In the genomic region with DNA sequence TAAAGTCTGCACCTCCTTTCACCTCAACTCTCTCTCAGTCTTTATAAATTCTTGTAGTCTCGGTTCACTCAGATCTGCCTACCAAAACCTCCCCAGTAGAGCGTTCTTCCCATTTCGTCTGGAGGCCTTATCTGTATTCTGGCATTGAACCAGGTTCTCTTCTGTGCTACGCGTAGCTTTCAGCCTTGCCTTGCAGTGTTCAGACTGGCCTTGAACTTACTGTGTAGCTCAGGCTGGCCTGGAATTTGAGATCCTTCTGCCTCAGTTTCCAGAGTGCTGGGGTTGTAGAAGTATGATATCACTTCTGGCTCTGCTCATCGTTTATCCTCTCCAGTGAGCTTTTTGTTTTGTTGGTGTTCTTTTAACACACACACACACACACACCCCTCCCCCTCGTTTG, we compare ENCODE assay signal across 8 mouse cellular contexts. TPM values are rescaled to one million over a fixed set of nuclear protein-coding genes. Genes with fewer than 3 reads are reported as not detected.
DNase-seq lines count a peak whose midpoint lies in the region; ATAC-seq and TF ChIP-seq lines count a peak whose summit lies in the region.

No protein-coding gene starts in this region.

- no peak for TF ChIP-seq CTCF in liver, postnatal 0 days (IDR thresholded peaks at IDR 0.05; ENCODE audit: low read depth)

- WGBS in heart, embryonic 11.5 days (ENCODE audit: insufficient replicate concordance) = 19% methylated on average over 7 of the region's 7 CpGs
- 6% methylated on average over 7 of the region's 7 CpGs for WGBS in forebrain, embryonic 16.5 days
- WGBS in liver, postnatal 0 days (ENCODE audit: insufficient replicate concordance) = 23% methylated on average over 7 of the region's 7 CpGs

- H3K9me3 ChIP-seq in heart, embryonic 11.5 days (replicated peaks; ENCODE audit: control insufficient read depth, low read length) = no peaks in the 10 kb centered on the region
- H3K9me3 ChIP-seq in forebrain, embryonic 16.5 days (ENCODE audit: control insufficient read depth, low read length) = no peaks in the 10 kb centered on the region
- no peaks in the 10 kb centered on the region for H3K9me3 ChIP-seq in liver, postnatal 0 days (ENCODE audit: low read length)

- peak overlapping the region; percentile 74 for H3K4me3 ChIP-seq in heart, embryonic 11.5 days (ENCODE audit: low read depth, low read length)
- H3K4me3 ChIP-seq in forebrain, embryonic 16.5 days (replicated peaks; ENCODE audit: low read length) = peak overlapping the region; percentile 87
- H3K4me3 ChIP-seq in liver, postnatal 0 days (ENCODE audit: low read depth, low read length) = peak overlapping the region; percentile 88

- H3K27ac ChIP-seq in heart, embryonic 11.5 days (ENCODE audit: low read depth, low read length) = no peak overlapping the region
- H3K27ac ChIP-seq in forebrain, embryonic 16.5 days (ENCODE audit: low read length) = peak overlapping the region; percentile 83; the same call in 1 of the 2 replicates
- 0 out of 2 replicates have a peak overlapping the region, but pooled peaks have one; percentile 34 for H3K27ac ChIP-seq in liver, postnatal 0 days (ENCODE audit: low read depth)

- H3K27me3 ChIP-seq in heart, embryonic 11.5 days (ENCODE audit: control insufficient read depth, insufficient read depth, low read length) = no peaks in the 10 kb centered on the region
- H3K27me3 ChIP-seq in forebrain, embryonic 16.5 days (replicated peaks; ENCODE audit: control insufficient read depth, insufficient read depth, low read length) = no peaks in the 10 kb centered on the region
- H3K27me3 ChIP-seq in liver, postnatal 0 days (ENCODE audit: insufficient read depth, low read length) = no peaks in the 10 kb centered on the region

- TF ChIP-seq EP300 in liver, postnatal 0 days (IDR thresholded peaks at IDR 0.05; ENCODE audit: low read depth) = no peak

- H3K4me1 ChIP-seq in heart, embryonic 11.5 days (ENCODE audit: control insufficient read depth, insufficient read depth, low read length) = peaks cover 5% of the 10 kb centered on the region
- peaks cover 21% of the 10 kb centered on the region for H3K4me1 ChIP-seq in forebrain, embryonic 16.5 days (replicated peaks; ENCODE audit: control insufficient read depth, insufficient read depth, low read length)
- H3K4me1 ChIP-seq in liver, postnatal 0 days (ENCODE audit: insufficient read depth) = peaks cover 30% of the 10 kb centered on the region

- peak overlapping the region; percentile 78 for H3K4me2 ChIP-seq in heart, embryonic 11.5 days
- H3K4me2 ChIP-seq in forebrain, embryonic 16.5 days (ENCODE audit: low read length) = peak overlapping the region; percentile 77
- peak overlapping the region; percentile 90 for H3K4me2 ChIP-seq in liver, postnatal 0 days (ENCODE audit: low read depth, low read length)

- peak overlapping the region; percentile 74 for H3K9ac ChIP-seq in heart, embryonic 11.5 days (ENCODE audit: low read depth, low read length)
- peak overlapping the region; percentile 85 for H3K9ac ChIP-seq in forebrain, embryonic 16.5 days (replicated peaks; ENCODE audit: low read depth, low read length)
- H3K9ac ChIP-seq in liver, postnatal 0 days (replicated peaks) = peak overlapping the region; percentile 68

- no peak for DNase-seq in heart, adult 9 months (ENCODE audit: low spot score in 2 of 2)
- DNase-seq in MEL-GATA-1-ER (ENCODE audit: extremely low read depth, low read depth) = peak; percentile 87
- DNase-seq in liver, postnatal 0 days = no peak
- no peak for DNase-seq in urinary bladder, postnatal 4 days (ENCODE audit: low spot score in 2 of 2)
- DNase-seq in layer of hippocampus, postnatal 25 days (ENCODE audit: extremely low spot score in 1 of 2, low spot score in 1 of 2) = no peak
- no peak for DNase-seq in lung, postnatal 10 days

- peaks cover 19% of the 10 kb centered on the region for H3K36me3 ChIP-seq in heart, embryonic 11.5 days (ENCODE audit: control insufficient read depth, insufficient read depth, low read length)
- H3K36me3 ChIP-seq in forebrain, embryonic 16.5 days (ENCODE audit: control insufficient read depth, insufficient read depth) = peaks cover 23% of the 10 kb centered on the region
- H3K36me3 ChIP-seq in liver, postnatal 0 days (replicated peaks; ENCODE audit: insufficient read depth, low read length) = peaks cover 31% of the 10 kb centered on the region

- no peak for ATAC-seq in heart, embryonic 11.5 days (replicated peaks; ENCODE audit: insufficient number of reproducible peaks, low FRiP score, low TSS enrichment)
- no peak for ATAC-seq in forebrain, embryonic 16.5 days
- no peak for ATAC-seq in liver, postnatal 0 days

RNA-seq across cellular contexts. Expression of a gene that starts 0.9 kb away (rescaled TPM):
- polyA plus RNA-seq in heart, embryonic 11.5 days (2014; fragmentation: Nextera tagmentation; extraction: Ambion mirVana) = 3.3 and 3.6 TPM in 2 replicates
- polyA plus RNA-seq in forebrain, embryonic 16.5 days (2015; fragmentation: Nextera tagmentation; extraction: Ambion mirVana) = 3.4 and 4.5 TPM in 2 replicates
- 0.44 and 1.2 TPM in 2 replicates for polyA plus RNA-seq in liver, postnatal 0 days (2015; fragmentation: Nextera tagmentation; extraction: Ambion mirVana)
- 10 to 100 TPM; 16.5 to 18.1 TPM for total RNA-seq in layer of hippocampus, postnatal 25 days (2021)

RNA-seq across cellular contexts. Expression of a gene that starts 7.0 kb away (rescaled TPM):
- 744 and 805 TPM in 2 replicates for polyA plus RNA-seq in heart, embryonic 11.5 days (2014; fragmentation: Nextera tagmentation; extraction: Ambion mirVana)
- 455 and 506 TPM in 2 replicates for polyA plus RNA-seq in forebrain, embryonic 16.5 days (2015; fragmentation: Nextera tagmentation; extraction: Ambion mirVana)
- polyA plus RNA-seq in liver, postnatal 0 days (2015; fragmentation: Nextera tagmentation; extraction: Ambion mirVana) = 574 and 584 TPM in 2 replicates
- total RNA-seq in layer of hippocampus, postnatal 25 days (2021) = 100 to 1,000 TPM; 262 to 293 TPM

RNA-seq across cellular contexts. Expression of a gene that starts 7.2 kb away (rescaled TPM):
- polyA plus RNA-seq in heart, embryonic 11.5 days (2014; fragmentation: Nextera tagmentation; extraction: Ambion mirVana) = 1.7 and 1.9 TPM in 2 replicates
- polyA plus RNA-seq in forebrain, embryonic 16.5 days (2015; fragmentation: Nextera tagmentation; extraction: Ambion mirVana) = 3.9 and 4.7 TPM in 2 replicates
- polyA plus RNA-seq in liver, postnatal 0 days (2015; fragmentation: Nextera tagmentation; extraction: Ambion mirVana) = 0.95 and 1.1 TPM in 2 replicates
- total RNA-seq in layer of hippocampus, postnatal 25 days (2021) = 1 to 10 TPM; 3.3 to 4.0 TPM
